Mouse (Mus musculus) intestine, postnatal 0 days (tissue): ENCODE measurements at regions not wholly inside any gene's neighbourhood (a gene's known extent, or its start where the extent isn't known, plus 50 kb on each side); places are given as distances from the start of the nearest gene placed in this dataset.

ENCODE experiments used
- ATAC-seq: fragments of 200-750 bp; cut with Nextera tagmentation; 2 replicates; pipeline ENCODE4 v1.8.0; 2017; ENCODE audit warnings: mild to moderate bottlenecking, moderate TSS enrichment, moderate library complexity
- H3K27ac ChIP-seq: fragments of 300-500 bp; sonication (generic); 2 replicates; pipeline ENCODE4 v1.5.1; 2014; ENCODE audit warnings: mild to moderate bottlenecking, low read depth, low read length, moderate library complexity
- H3K27me3 ChIP-seq: fragments of 300-500 bp; sonication (generic); replicated peaks from 2 replicates; pipeline ENCODE4 v1.6.1; 2014; ENCODE audit warnings: low read length, mixed read lengths; ENCODE audit not compliant: control insufficient read depth, insufficient read depth
- H3K36me3 ChIP-seq: fragments of 300-500 bp; sonication (generic); 2 replicates; pipeline ENCODE4 v1.6.1; 2014; ENCODE audit warnings: mild to moderate bottlenecking, moderate library complexity; ENCODE audit not compliant: control insufficient read depth, insufficient read depth
- H3K4me1 ChIP-seq: fragments of 300-500 bp; sonication (generic); replicated peaks from 2 replicates; pipeline ENCODE4 v1.6.1; 2014; ENCODE audit warnings: antibody characterized with exemption, low read length, mixed read lengths; ENCODE audit not compliant: control insufficient read depth, insufficient read depth
- H3K4me2 ChIP-seq: fragments of 300-500 bp; sonication (generic); replicated peaks from 2 replicates; pipeline ENCODE4 v1.6.1; 2014; ENCODE audit warnings: low read depth, mild to moderate bottlenecking, moderate library complexity
- H3K4me3 ChIP-seq: fragments of 300-500 bp; sonication (generic); 2 replicates; pipeline ENCODE4 v1.5.1; 2014; ENCODE audit warnings: low read depth, low read length
- H3K9ac ChIP-seq: fragments of 300-500 bp; sonication (generic); 2 replicates; pipeline ENCODE4 v1.6.1; 2014; ENCODE audit warnings: mild to moderate bottlenecking, low read depth, low read length
- H3K9me3 ChIP-seq: fragments of 300-500 bp; sonication (generic); 2 replicates; pipeline ENCODE4 v1.6.1; 2016; ENCODE audit warnings: mixed run types; ENCODE audit not compliant: control insufficient read depth
- CTCF ChIP-seq: sonication (generic); IDR thresholded peaks from 2 replicates; pipeline ENCODE4 v1.5.1; 2016; ENCODE audit warnings: low read depth, mild to moderate bottlenecking, control low read depth, antibody characterized with exemption, moderate library complexity
- WGBS: fragments of 180-500 bp; shearing (Covaris S2); extraction: QIAGEN DNeasy Blood & Tissue Kit; methylation state at CpG from one replicate; pipeline ENCODE4 v1.1.7; 2014; 5-methylcytosine and 5-hydroxymethylcytosine counted together

DNA sequence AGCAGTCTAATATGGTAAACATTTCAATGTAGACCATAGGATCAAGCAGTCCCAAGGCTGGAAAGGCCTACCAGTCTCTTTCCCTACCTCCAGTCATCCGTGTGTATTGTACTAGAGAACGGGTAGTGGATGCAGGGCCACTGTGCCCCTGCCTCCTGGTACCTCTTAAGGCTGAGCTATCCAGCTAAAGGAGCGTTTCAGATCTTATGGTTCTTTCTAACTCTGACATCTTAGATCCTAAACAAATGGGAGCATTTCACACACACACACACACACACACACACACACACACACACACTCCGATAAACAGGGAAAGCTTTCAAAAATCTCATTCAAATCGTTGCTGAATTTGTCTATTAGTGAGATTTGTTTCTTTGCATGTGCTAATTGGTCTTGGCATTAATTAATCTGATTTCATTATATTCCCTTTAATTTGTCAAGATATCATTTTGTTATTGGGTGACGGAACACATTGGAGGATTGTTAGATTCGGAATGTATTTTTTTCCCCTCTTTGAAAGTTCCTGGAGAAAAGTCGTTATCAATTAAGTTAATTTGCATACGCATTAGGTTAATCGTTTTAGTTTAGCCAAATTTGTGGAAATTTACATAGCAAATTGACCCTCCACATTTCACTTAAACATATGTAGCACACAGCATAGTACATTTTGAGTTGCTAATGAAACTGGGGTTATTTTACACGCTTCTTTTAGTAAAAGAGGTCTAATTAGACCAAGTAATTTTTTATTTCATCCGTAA lies 214.8 kb upstream of the Gm4791 start:
- Histone ChIP-seq H3K27me3 (no peaks in the 10 kb centered on the region), H3K9ac (no peak overlapping the region), H3K4me1 (no peaks in the 10 kb centered on the region), H3K27ac (no peak overlapping the region), H3K4me3 (no peak overlapping the region), H3K4me2 (no peak overlapping the region), H3K9me3 (no peaks in the 10 kb centered on the region), H3K36me3 (no peaks in the 10 kb centered on the region)
- ATAC-seq = no peak
- TF ChIP-seq CTCF = no peak
- WGBS = 84% methylated on average over 12 of the region's 12 CpGs

DNA sequence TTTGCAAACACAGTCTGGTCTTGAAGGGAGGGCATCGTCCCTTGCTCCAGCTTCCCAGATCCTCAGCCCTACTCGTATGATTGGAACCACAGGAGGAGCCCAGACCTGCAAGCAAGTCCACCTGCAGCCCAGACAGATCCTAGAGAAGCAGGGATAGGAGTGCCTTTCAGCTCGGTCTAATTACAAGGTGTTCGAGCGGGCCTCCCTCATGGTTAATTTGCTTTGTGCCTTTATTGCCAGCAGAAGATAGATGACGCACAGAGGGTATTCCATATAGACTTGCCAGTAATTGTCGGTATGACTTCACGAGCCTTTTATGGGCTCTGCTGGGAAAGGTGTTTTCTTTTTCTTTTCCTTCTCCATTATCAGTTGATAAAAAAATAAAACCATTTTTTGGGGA lies 216.9 kb upstream of the Gm4791 start:
- TF ChIP-seq CTCF = no peak
- WGBS = 76% methylated on average over 8 of the region's 8 CpGs

DNA sequence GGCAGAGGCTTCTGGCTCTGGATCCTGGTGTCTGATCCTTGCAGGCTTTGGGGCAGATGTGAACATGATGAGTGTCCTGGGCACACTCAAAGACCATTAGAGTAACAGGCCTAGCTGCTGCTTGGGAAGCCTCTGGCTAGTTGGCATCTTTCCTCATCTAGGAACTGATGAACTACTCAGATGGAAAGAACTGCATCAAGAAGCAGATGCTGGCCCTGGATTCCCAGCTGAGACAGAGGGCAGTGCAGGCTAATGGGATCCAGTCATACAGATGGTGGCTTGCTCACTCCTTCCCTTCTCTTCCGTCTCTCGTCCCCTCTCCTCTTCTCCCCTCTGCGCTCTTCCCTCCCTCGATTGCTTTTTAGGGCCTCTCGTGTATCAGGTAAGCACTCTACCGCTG lies 219.8 kb upstream of the Gm4791 start:
- H3K4me2 ChIP-seq = no peak overlapping the region
- WGBS = 73% methylated on average over 6 of the region's 6 CpGs
- no peak overlapping the region for H3K9ac ChIP-seq
- no peak for TF ChIP-seq CTCF
- no peaks in the 10 kb centered on the region for H3K9me3 ChIP-seq
- no peak overlapping the region for H3K27ac ChIP-seq
- ATAC-seq = no peak
- H3K36me3 ChIP-seq = no peaks in the 10 kb centered on the region
- H3K27me3 ChIP-seq = no peaks in the 10 kb centered on the region
- H3K4me3 ChIP-seq = no peak overlapping the region
- no peaks in the 10 kb centered on the region for H3K4me1 ChIP-seq

More for the DNA sequence above, 216.9 kb upstream of the Gm4791 start:
- ATAC-seq = no peak
- no peaks in the 10 kb centered on the region for H3K4me1 ChIP-seq
- H3K36me3 ChIP-seq = no peaks in the 10 kb centered on the region
- no peaks in the 10 kb centered on the region for H3K9me3 ChIP-seq
- no peaks in the 10 kb centered on the region for H3K27me3 ChIP-seq
- H3K4me3 ChIP-seq = no peak overlapping the region
- H3K9ac ChIP-seq = no peak overlapping the region
- no peak overlapping the region for H3K27ac ChIP-seq
- no peak overlapping the region for H3K4me2 ChIP-seq

DNA sequence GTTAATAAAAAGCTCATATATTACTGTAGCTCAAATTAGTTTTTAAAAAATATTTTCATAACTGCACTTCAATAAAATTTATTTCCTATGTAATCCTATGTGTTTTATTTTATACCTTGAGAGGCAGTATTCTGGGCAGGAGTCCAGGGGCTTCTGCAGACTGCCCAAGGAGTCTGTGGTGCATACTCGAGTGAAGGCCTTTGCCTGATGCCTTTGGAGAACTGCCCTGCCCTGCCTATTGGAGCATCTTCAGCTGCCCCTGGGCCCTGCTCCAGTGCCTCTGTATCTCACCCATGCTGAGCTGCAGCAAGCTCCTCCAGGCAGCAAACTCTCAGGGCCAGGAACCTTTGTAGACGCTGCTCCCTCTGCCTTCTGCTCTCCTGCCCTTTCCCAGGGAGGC lies 223.7 kb upstream of the Gm4791 start:
- Histone ChIP-seq H3K4me1 (no peaks in the 10 kb centered on the region), H3K27ac (no peak overlapping the region), H3K4me3 (no peak overlapping the region), H3K27me3 (no peaks in the 10 kb centered on the region), H3K36me3 (no peaks in the 10 kb centered on the region), H3K9ac (no peak overlapping the region), H3K9me3 (no peaks in the 10 kb centered on the region), H3K4me2 (no peak overlapping the region)
- 57% methylated on average over 2 of the region's 2 CpGs for WGBS
- ATAC-seq = no peak
- no peak for TF ChIP-seq CTCF

DNA sequence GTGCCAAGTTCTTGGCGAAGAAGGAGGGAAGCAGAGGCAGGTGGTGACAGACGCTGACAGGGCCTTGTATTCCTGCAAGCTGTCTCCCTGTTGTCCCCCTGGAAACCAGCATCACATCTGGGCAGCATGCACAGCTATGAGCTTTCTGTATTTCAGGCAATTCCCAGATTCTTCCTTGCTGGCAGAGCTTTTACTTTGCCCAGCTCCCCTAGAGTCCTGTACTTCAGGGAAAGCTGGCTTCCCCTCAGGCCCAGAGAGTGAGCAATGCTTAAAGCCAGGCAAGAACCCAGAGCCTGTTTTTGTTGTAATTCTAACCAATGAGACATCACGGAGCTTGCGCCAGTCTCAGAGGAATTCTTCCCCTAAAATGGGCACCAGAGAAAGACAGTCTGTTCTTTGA lies 238.3 kb upstream of the Gm4791 start:
- H3K9ac ChIP-seq = no peak overlapping the region
- TF ChIP-seq CTCF = no peak
- WGBS = 75% methylated on average over 4 of the region's 4 CpGs
- H3K4me3 ChIP-seq = no peak overlapping the region
- no peaks in the 10 kb centered on the region for H3K36me3 ChIP-seq
- no peak overlapping the region for H3K27ac ChIP-seq
- H3K9me3 ChIP-seq = no peaks in the 10 kb centered on the region
- H3K4me2 ChIP-seq = no peak overlapping the region
- ATAC-seq = no peak
- no peaks in the 10 kb centered on the region for H3K4me1 ChIP-seq
- H3K27me3 ChIP-seq = no peaks in the 10 kb centered on the region

- Histone ChIP-seq H3K9me3 (no peaks in the 10 kb centered on the region), H3K4me2 (no peak overlapping the region), H3K36me3 (no peaks in the 10 kb centered on the region), H3K27me3 (no peaks in the 10 kb centered on the region; the same call in 1 of the 2 replicates), H3K9ac (no peak overlapping the region), H3K27ac (no peak overlapping the region), H3K4me3 (no peak overlapping the region), H3K4me1 (no peaks in the 10 kb centered on the region)
- no peak for ATAC-seq
- WGBS = 68% methylated on average over 6 of the region's 6 CpGs
- no peak for TF ChIP-seq CTCF
Observed at GRCm38 (mm10) chr9:46757005-46757672, 241.4 kb upstream of the Gm4791 start.
